Mouse (Mus musculus) monocyte, adult 5-6 weeks (primary cell): Measurements from ENCODE around the gene Iqcg. TPM values are rescaled to one million over a fixed set of nuclear protein-coding genes. Genes with fewer than 3 reads are reported as not detected.
A peak's percentile ranks its signal among the peaks of the same experiment; 100 is the strongest.

Experiments used
- ATAC-seq: fragments of 153-309, 156-312 bp; replicated peaks from 2 replicates; pipeline ENCODE4 v1.8.0; 2017; ENCODE audit warnings: mild to moderate bottlenecking; ENCODE audit not compliant: low TSS enrichment, insufficient number of reproducible peaks, severe bottlenecking, poor library complexity, low FRiP score
- total RNA-seq: library from RNA; stranded (forward); fragments of 200-1000, 200-491, 200-594 nt; gene quantifications from 3 replicates; pipeline ENCODE4 v1.2.3, GENCODE M21; 2017

Iqcg gene
- total RNA-seq, 1 experiment from 2014 or later: 0.86 TPM

GRCm38 (mm10) chr16:33010166-33010565 lies 45.9 kb downstream of the Iqcg start:
- no peak for ATAC-seq

- ATAC-seq: no peak
Observed at GRCm38 (mm10) chr16:33007436-33007835, 48.6 kb downstream of the Iqcg start.

- no peak for ATAC-seq
Observed at GRCm38 (mm10) chr16:33006888-33007287, 49.1 kb downstream of the Iqcg start.

GRCm38 (mm10) chr16:33005216-33005615 lies 50.8 kb downstream of the Iqcg start:
- no peak for ATAC-seq

- no peak for ATAC-seq
Observed at GRCm38 (mm10) chr16:32992158-32992557, 63.9 kb downstream of the Iqcg start.

GRCm38 (mm10) chr16:32984631-32985030 lies 71.4 kb downstream of the Iqcg start:
- ATAC-seq: no peak

GRCm38 (mm10) chr16:32981405-32981804 lies 74.6 kb downstream of the Iqcg start:
- no peak for ATAC-seq

GRCm38 (mm10) chr16:32980227-32980626 lies 75.8 kb downstream of the Iqcg start:
- no peak for ATAC-seq

- no peak for ATAC-seq
Observed at GRCm38 (mm10) chr16:32973047-32973446, 83.0 kb downstream of the Iqcg start.

- 0 out of 2 replicates have a peak, but pooled peaks have one; percentile 27 for ATAC-seq
Observed at GRCm38 (mm10) chr16:32972535-32972934, 83.5 kb downstream of the Iqcg start.

Other genes with a start within 250 kb of the Iqcg start
- gene Smbd1, start 245.7 kb downstream of the Iqcg start, total RNA-seq: not detected in 3 replicates
- gene Fyttd1, start 178.7 kb downstream of the Iqcg start, total RNA-seq: 55.8 to 78.8 TPM (median 67.5 TPM) in 3 replicates
- 12.4 to 41.8 TPM (median 31.2 TPM) in 3 replicates for gene Rubcn, start 178.5 kb downstream of the Iqcg start, total RNA-seq
- 37.4 to 67.8 TPM (median 44.9 TPM) in 3 replicates for gene Lrch3, start 142.1 kb downstream of the Iqcg start, total RNA-seq
- 1,318 to 2,339 TPM (median 2,031 TPM) in 3 replicates for gene Rpl35a, start 235 bp upstream of the Iqcg start, total RNA-seq
- gene Lmln, start 6.3 kb upstream of the Iqcg start, total RNA-seq: 0.21 to 0.57 TPM (median 0.39 TPM) in 3 replicates
- 28.0 to 41.0 TPM (median 29.8 TPM) in 3 replicates for gene Osbpl11, start 128.9 kb upstream of the Iqcg start, total RNA-seq
- gene Snx4, start 195.2 kb upstream of the Iqcg start, total RNA-seq: 87.8 to 97.4 TPM (median 89.4 TPM) in 3 replicates